Mouse (Mus musculus) erythroblast, embryonic 14.5 days (primary cell): ENCODE results near the gene Gm11562.

Experiments
- GATA1 ChIP-seq: IDR thresholded peaks from 2 replicates; pipeline ENCODE4 v1.6.1; 2012; ENCODE audit warnings: low read length, inconsistent platforms, mixed read lengths
- TAL1 ChIP-seq: IDR thresholded peaks from 3 replicates; pipeline ENCODE4 v1.6.1; 2012; ENCODE audit warnings: low read length, inconsistent platforms, mixed read lengths

DNA sequence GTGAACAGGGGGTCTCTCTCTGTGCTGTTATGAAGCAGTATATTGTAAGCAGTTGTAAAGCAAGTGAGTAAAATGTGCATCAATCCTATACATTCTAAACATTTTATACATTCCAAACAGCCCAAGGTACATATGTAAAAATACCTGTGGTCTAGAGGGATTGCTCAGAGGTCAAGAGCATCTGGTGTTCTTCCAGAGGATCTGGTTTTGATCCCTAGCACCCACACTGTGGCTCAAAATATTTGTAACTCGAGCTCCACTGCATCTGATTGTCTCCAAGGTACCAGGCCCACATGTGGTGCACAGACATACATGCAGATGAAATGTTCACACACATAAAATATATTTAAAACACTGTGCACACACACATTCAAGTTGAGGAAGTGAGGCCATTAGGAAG, 20.7 kb upstream of the Gm11562 start:
- TF ChIP-seq GATA1 (no peak), TAL1 (no peak)
